Mouse (Mus musculus): ENCODE data around the gene Npc2. TPM values are rescaled to one million over a fixed set of nuclear protein-coding genes. Genes with fewer than 3 reads are reported as not detected.

Gene Npc2
- polyA plus RNA-seq, 1 experiment from 2014 or later: 81.5 TPM

- Histone ChIP-seq H3K36me3 (no peaks in the 10 kb centered on the region), H3K9ac (no peak overlapping the region), H3K4me2 (replicated peaks) (no peak overlapping the region), H3K27me3 (replicated peaks) (no peaks in the 10 kb centered on the region), H3K9me3 (no peaks in the 10 kb centered on the region), H3K4me3 (no peak overlapping the region), H3K4me1 (no peaks in the 10 kb centered on the region), H3K27ac (no peak overlapping the region)
- 46% methylated on average over 14 of the region's 14 CpGs for WGBS
- ATAC-seq (ENCODE audit: low FRiP score, low read depth): no peak
These were observed 63.0 kb downstream of the Npc2 start for GRCm38 (mm10) chr12:84709842-84710439.

DNA sequence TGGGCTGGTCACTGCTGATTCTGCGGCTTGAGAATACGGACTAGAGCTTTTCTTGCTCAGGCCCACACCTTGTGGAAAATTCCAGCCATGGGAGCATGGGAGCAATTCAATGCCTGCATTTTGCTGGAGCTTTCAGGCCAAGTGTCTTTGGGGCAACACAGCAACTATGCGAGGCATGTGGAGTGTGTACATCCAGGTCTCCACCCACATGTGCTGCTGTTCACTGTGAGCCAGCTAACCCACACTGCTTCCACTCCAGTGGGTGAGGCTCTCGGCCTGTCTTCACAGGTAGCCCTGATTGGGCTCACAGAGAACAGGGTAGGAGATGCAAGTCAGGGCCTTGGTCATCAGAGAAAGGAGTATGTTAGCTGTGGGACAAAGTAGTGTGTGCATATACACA lies 65.1 kb downstream of the Npc2 start:
- ATAC-seq (ENCODE audit: low FRiP score, low read depth): no peak
- Histone ChIP-seq H3K4me1 (no peaks in the 10 kb centered on the region), H3K9ac (no peak overlapping the region), H3K27me3 (replicated peaks) (no peaks in the 10 kb centered on the region; the same call in none of the 2 replicates), H3K36me3 (no peaks in the 10 kb centered on the region), H3K4me3 (no peak overlapping the region), H3K4me2 (replicated peaks) (no peak overlapping the region), H3K27ac (no peak overlapping the region), H3K9me3 (no peaks in the 10 kb centered on the region)
- 89% methylated on average over 4 of the region's 4 CpGs for WGBS

DNA sequence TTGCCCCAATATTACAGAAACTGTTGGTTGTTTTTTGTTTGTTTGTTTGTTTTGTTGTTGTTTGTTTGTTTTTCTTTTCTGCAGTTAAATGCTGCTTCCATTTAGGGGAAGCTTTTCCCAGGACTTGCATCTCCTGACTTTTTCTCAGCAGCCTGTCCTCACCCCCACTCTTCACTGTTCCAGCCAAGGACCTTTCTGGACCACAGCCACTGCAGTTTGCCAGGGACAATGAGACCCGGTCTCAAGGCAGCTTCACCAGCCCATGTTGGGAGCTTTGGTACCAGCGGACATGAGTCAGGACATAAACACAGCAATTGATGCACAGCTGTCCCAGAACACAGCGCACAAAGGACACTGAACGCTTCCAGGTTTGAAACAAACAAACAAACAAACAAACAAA lies 66.1 kb downstream of the Npc2 start:
- H3K27me3 ChIP-seq (replicated peaks): no peaks in the 10 kb centered on the region; the same call in none of the 2 replicates
- ATAC-seq (ENCODE audit: low FRiP score, low read depth): no peak
- no peak overlapping the region for H3K4me3 ChIP-seq
- H3K9ac ChIP-seq: no peak overlapping the region
- H3K4me1 ChIP-seq: no peaks in the 10 kb centered on the region
- H3K9me3 ChIP-seq: no peaks in the 10 kb centered on the region
- no peak overlapping the region for H3K4me2 ChIP-seq (replicated peaks)
- no peaks in the 10 kb centered on the region for H3K36me3 ChIP-seq
- WGBS: 74% methylated on average over 4 of the region's 4 CpGs
- H3K27ac ChIP-seq: no peak overlapping the region

Other genes starting within 250 kb of the Npc2 start
- 6.6 and 6.9 TPM in 2 replicates for gene Vsx2, start 203.4 kb downstream of the Npc2 start, polyA plus RNA-seq (2016; fragmentation: Nextera tagmentation; extraction: Ambion mirVana)
- 13.3 and 14.1 TPM in 2 replicates for gene Abcd4, start 155.7 kb downstream of the Npc2 start, polyA plus RNA-seq (2016; fragmentation: Nextera tagmentation; extraction: Ambion mirVana)
- gene Vrtn, start 132.1 kb downstream of the Npc2 start, polyA plus RNA-seq (2016; fragmentation: Nextera tagmentation; extraction: Ambion mirVana): not detected in 2 replicates
- 1.8 and 1.9 TPM in 2 replicates for gene Syndig1l, start 74.3 kb downstream of the Npc2 start, polyA plus RNA-seq (2016; fragmentation: Nextera tagmentation; extraction: Ambion mirVana)
- gene Isca2, start 99 bp upstream of the Npc2 start, polyA plus RNA-seq (2016; fragmentation: Nextera tagmentation; extraction: Ambion mirVana): 156 and 158 TPM in 2 replicates
- gene Ltbp2, start 103.4 kb upstream of the Npc2 start, polyA plus RNA-seq (2016; fragmentation: Nextera tagmentation; extraction: Ambion mirVana): 0.26 and 0.33 TPM in 2 replicates
- 129 and 134 TPM in 2 replicates for gene Fcf1, start 197.7 kb upstream of the Npc2 start, polyA plus RNA-seq (2016; fragmentation: Nextera tagmentation; extraction: Ambion mirVana)
- gene Arel1, start 197.7 kb upstream of the Npc2 start, polyA plus RNA-seq (2016; fragmentation: Nextera tagmentation; extraction: Ambion mirVana): 27.8 and 28.7 TPM in 2 replicates
- 36.8 and 40.1 TPM in 2 replicates for gene Ylpm1, start 223.2 kb upstream of the Npc2 start, polyA plus RNA-seq (2016; fragmentation: Nextera tagmentation; extraction: Ambion mirVana)